Mouse (Mus musculus) erythroblast, embryonic 14.5 days (primary cell): Measurements from ENCODE around the gene Rhd.

Experiments used
- GATA1 ChIP-seq: IDR thresholded peaks from 2 replicates; pipeline ENCODE4 v1.6.1; 2012; ENCODE audit warnings: low read length, inconsistent platforms, mixed read lengths
- TAL1 ChIP-seq: IDR thresholded peaks from 3 replicates; pipeline ENCODE4 v1.6.1; 2012; ENCODE audit warnings: low read length, inconsistent platforms, mixed read lengths

GRCm38 (mm10) chr4:134918381-134918780 lies 54.0 kb downstream of the Rhd start:
- TF ChIP-seq TAL1 (no peak), GATA1 (no peak)
